Mouse (Mus musculus): Measurements from ENCODE around the gene Slc19a1. TPM values are rescaled to one million over a fixed set of nuclear protein-coding genes. Genes with fewer than 3 reads are reported as not detected.

The Slc19a1 gene
- total RNA-seq (2017), result 16.4 and 35.5 TPM in 2 replicates

DNA sequence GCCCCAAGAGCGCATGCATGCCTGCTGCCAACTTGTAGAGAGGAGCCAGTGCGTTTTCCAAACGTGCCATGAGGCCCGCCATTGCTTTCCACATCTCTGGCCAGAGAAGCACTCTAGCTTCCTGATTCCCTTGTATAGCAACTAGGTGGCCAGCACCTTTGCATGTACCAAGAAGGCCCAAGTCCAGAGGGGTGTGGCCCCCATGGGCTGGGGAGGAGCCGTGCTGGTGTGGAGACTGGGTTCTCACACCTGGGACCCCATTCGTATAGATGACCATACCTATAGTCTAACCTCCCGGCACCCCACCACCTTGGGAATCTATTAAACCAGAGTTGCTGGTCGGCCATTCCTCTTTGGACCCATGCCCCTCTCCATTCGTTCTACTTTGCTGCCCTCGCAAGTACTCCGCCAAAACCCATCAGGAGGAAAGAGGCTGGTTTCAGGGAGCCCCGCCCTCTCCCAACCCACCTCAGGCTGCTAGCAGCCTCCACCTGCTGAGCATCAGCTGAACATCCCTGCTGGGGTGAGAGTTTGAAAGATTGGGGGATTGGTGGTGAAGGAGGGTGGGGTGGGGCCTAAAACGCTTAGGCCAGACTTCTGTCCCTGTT is at the start of gene Slc19a1:
Gene Slc19a1, plus strand, starts transcription at position 474 of the 608 bp plus-strand sequence.
- no peak for ATAC-seq (replicated peaks in 1 of 2; ENCODE audit: insufficient read depth in 1 of 2, low FRiP score in 2 of 2, low TSS enrichment in 1 of 2, low read depth in 1 of 2, poor library complexity in 2 of 2, severe bottlenecking in 2 of 2)

DNA sequence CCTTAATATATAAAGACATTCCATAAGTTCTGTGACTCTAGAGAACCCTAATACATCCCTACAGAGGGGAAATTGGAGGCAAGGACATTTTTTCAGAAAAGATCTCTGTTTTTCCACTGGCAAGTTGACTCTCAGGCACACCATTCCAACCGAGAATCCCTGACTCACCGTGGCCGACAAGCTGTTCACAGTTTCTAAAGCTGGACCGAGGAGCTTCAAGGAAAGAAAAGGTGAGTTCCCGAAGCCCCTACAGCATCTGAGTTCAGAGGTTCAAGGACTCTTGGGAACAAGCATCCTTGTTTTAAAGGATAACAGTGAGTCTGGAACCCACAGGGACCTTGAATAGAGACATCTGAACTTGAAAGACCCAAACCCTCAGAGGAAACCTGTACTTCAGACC is 43.5 kb upstream of the Slc19a1 start:
- ATAC-seq (replicated peaks in 1 of 2; ENCODE audit: insufficient read depth in 1 of 2, low FRiP score in 2 of 2, low TSS enrichment in 1 of 2, low read depth in 1 of 2, poor library complexity in 2 of 2, severe bottlenecking in 2 of 2), result no peak

DNA sequence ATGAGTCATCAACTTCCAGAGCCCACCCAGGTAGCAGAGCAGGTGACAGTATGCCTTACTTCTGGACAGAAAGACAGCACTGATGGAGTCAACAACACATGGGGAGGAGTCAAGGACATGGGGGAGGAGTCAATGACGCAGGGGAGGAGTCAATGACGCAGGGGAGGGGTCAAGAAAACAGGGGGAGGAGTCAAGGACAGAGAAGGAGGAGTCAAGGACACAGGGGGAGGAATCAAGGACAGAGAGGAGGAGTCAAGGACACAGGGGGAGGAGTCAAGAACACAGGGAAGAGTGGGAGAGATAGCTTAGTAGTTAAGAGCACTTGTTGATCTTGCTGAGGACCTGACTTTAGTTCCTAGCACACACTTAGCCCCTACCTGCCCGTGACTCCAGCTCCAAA is 39.6 kb upstream of the Slc19a1 start:
- no peak for ATAC-seq (replicated peaks in 1 of 2; ENCODE audit: insufficient read depth in 1 of 2, low FRiP score in 2 of 2, low TSS enrichment in 1 of 2, low read depth in 1 of 2, poor library complexity in 2 of 2, severe bottlenecking in 2 of 2)

GRCm38 (mm10) chr10:76997759-76998513 is 34.1 kb upstream of the Slc19a1 start:
- ATAC-seq (replicated peaks in 1 of 2; ENCODE audit: insufficient read depth in 1 of 2, low FRiP score in 2 of 2, low TSS enrichment in 1 of 2, low read depth in 1 of 2, poor library complexity in 2 of 2, severe bottlenecking in 2 of 2), result no peak

- ATAC-seq (replicated peaks in 1 of 2; ENCODE audit: insufficient read depth in 1 of 2, low FRiP score in 2 of 2, low TSS enrichment in 1 of 2, low read depth in 1 of 2, poor library complexity in 2 of 2, severe bottlenecking in 2 of 2), result no peak
These were observed 27.1 kb upstream of the Slc19a1 start for GRCm38 (mm10) chr10:77004936-77005335.

- ATAC-seq (replicated peaks in 1 of 2; ENCODE audit: insufficient read depth in 1 of 2, low FRiP score in 2 of 2, low TSS enrichment in 1 of 2, low read depth in 1 of 2, poor library complexity in 2 of 2, severe bottlenecking in 2 of 2), result no peak
These were observed 24.5 kb upstream of the Slc19a1 start for GRCm38 (mm10) chr10:77007433-77008108.

GRCm38 (mm10) chr10:77008109-77008561 is 23.9 kb upstream of the Slc19a1 start:
- no peak for ATAC-seq (replicated peaks in 1 of 2; ENCODE audit: insufficient read depth in 1 of 2, low FRiP score in 2 of 2, low TSS enrichment in 1 of 2, low read depth in 1 of 2, poor library complexity in 2 of 2, severe bottlenecking in 2 of 2)

DNA sequence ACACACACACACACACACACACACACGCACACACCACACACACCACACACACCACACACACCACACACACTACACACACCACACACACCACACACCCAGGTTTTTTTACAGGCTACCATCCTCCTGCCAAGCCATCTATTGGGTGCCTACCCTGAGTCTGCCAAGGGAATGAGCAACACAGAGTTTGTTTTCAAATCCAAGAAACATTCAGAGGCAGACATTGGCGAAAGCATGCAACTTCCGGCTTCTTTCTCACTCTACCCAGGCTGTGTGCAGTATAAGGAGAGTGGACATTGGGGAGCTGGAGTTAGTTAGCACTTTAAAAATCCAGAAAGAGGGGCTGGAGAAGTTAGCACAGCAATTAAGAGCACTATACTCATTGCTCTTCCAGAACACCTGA is 23.3 kb upstream of the Slc19a1 start:
- ATAC-seq (replicated peaks in 1 of 2; ENCODE audit: insufficient read depth in 1 of 2, low FRiP score in 2 of 2, low TSS enrichment in 1 of 2, low read depth in 1 of 2, poor library complexity in 2 of 2, severe bottlenecking in 2 of 2), result no peak

GRCm38 (mm10) chr10:77011681-77012080 is 20.4 kb upstream of the Slc19a1 start:
- ATAC-seq (replicated peaks in 1 of 2; ENCODE audit: insufficient read depth in 1 of 2, low FRiP score in 2 of 2, low TSS enrichment in 1 of 2, low read depth in 1 of 2, poor library complexity in 2 of 2, severe bottlenecking in 2 of 2), result no peak

GRCm38 (mm10) chr10:77016080-77016479 is 16.0 kb upstream of the Slc19a1 start:
- no peak for ATAC-seq (replicated peaks in 1 of 2; ENCODE audit: insufficient read depth in 1 of 2, low FRiP score in 2 of 2, low TSS enrichment in 1 of 2, low read depth in 1 of 2, poor library complexity in 2 of 2, severe bottlenecking in 2 of 2)

DNA sequence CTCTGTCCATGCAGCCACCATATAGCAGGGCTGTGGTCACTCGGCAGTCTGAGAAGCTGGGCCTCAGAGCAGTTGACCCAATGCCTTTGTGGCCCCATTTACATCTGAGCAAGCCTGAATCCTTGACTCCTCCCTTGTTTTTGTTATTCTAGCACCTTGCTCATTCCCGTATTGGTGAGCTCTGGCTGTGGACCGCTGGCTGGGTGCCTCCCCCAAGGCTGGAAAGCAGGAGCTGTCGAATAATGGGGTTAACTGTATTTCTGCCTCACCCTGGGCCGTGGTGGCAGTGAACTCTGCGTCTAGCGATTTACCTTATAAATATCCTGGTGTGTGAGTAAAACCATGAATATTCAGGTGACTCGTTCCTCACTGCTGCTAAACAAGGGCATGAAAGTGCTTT is 15.5 kb upstream of the Slc19a1 start:
- no peak for ATAC-seq (replicated peaks in 1 of 2; ENCODE audit: insufficient read depth in 1 of 2, low FRiP score in 2 of 2, low TSS enrichment in 1 of 2, low read depth in 1 of 2, poor library complexity in 2 of 2, severe bottlenecking in 2 of 2)

GRCm38 (mm10) chr10:77017061-77017460 is 15.0 kb upstream of the Slc19a1 start:
- ATAC-seq (replicated peaks in 1 of 2; ENCODE audit: insufficient read depth in 1 of 2, low FRiP score in 2 of 2, low TSS enrichment in 1 of 2, low read depth in 1 of 2, poor library complexity in 2 of 2, severe bottlenecking in 2 of 2), result no peak

- ATAC-seq (replicated peaks in 1 of 2; ENCODE audit: insufficient read depth in 1 of 2, low FRiP score in 2 of 2, low TSS enrichment in 1 of 2, low read depth in 1 of 2, poor library complexity in 2 of 2, severe bottlenecking in 2 of 2), result no peak
These were observed 14.4 kb upstream of the Slc19a1 start for GRCm38 (mm10) chr10:77017662-77018061.

DNA sequence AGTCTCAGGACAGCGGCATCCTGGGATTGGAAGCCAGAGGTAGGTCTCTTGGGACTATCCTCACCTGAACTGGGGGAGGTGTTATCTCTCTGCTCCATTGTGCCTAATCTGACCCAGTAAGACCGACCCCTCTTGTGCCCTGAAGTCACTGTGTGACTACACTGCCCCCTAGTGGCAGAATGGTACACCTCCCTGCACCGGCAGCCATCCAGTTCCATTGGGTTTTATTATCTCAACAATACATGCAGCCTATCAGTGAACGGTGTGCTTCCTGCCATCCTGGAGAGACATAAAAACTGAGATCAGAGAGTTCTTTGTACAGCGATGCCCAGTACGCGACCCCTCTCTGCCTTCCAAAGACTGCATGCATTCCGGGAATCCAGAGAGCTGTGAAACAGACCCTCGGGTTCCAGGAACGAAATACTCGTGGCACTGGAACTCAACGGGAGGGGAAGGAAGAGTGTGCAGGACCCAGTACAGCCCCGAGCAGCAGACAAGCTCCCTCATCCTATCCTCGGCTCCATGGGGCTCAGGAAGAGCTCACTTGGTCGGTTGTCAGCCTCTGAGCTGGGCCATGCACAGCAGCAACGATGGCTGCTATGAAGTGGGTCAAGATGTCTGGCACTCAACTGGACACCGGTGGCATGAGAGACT is 10.5 kb upstream of the Slc19a1 start:
- peak; percentile 77 to 83 for ATAC-seq (replicated peaks in 1 of 2; ENCODE audit: insufficient read depth in 1 of 2, low FRiP score in 2 of 2, low TSS enrichment in 1 of 2, low read depth in 1 of 2, poor library complexity in 2 of 2, severe bottlenecking in 2 of 2)

- ATAC-seq (replicated peaks in 1 of 2; ENCODE audit: insufficient read depth in 1 of 2, low FRiP score in 2 of 2, low TSS enrichment in 1 of 2, low read depth in 1 of 2, poor library complexity in 2 of 2, severe bottlenecking in 2 of 2), result peak in 1 of 2 experiments; percentile 46; a peak in 2 of 4 replicates
These were observed 9.5 kb upstream of the Slc19a1 start for GRCm38 (mm10) chr10:77022301-77023130.

DNA sequence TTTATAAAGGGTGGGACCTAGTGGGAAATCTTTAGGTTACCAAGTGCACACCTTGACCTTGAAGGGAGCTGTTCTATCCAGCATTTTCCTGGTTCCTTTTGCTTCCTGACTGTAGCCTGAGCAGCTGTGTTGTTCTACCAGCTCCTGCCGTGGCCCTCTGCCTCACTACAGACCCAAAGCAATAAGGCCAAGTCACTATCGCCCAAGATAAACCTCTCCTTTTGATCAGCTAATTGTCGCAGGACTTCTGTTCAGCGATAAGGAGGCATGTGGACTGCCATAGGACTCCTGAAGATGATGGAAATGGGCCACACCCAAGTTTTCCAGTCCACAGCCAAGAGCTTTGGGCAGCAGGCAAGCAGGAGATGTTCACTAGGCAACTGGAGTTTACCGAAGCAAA is 7.8 kb upstream of the Slc19a1 start:
- no peak for ATAC-seq (replicated peaks in 1 of 2; ENCODE audit: insufficient read depth in 1 of 2, low FRiP score in 2 of 2, low TSS enrichment in 1 of 2, low read depth in 1 of 2, poor library complexity in 2 of 2, severe bottlenecking in 2 of 2)

DNA sequence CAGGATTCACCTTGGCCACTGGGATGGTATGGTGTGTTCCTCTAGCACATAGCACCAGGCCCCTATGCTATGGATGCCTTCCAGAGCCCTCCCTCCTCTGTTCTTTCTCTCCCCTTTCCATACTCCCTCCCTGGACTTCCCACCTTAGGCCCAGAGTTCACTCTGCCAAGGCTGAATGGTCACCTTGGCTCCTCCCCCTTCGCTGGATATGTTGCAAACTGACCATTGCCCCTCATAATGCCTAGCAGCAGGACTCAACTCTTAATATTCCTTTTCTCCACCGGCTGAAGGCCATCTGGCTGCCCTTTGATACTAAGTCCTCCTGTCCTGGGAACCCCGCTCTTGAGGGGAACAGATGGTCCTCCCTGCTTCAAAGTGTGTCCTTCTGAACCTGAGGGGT is 5.1 kb upstream of the Slc19a1 start:
- no peak for ATAC-seq (replicated peaks in 1 of 2; ENCODE audit: insufficient read depth in 1 of 2, low FRiP score in 2 of 2, low TSS enrichment in 1 of 2, low read depth in 1 of 2, poor library complexity in 2 of 2, severe bottlenecking in 2 of 2)

Measured in hematopoietic stem cell, adult 5-6 weeks (primary cell).